Mouse (Mus musculus) thymus, postnatal 4 days (tissue): ENCODE results near the gene Izumo1r.

Source experiments
- DNase-seq: peaks from one replicate; pipeline ENCODE4 v3.0.0; 2021

The Izumo1r gene

DNA sequence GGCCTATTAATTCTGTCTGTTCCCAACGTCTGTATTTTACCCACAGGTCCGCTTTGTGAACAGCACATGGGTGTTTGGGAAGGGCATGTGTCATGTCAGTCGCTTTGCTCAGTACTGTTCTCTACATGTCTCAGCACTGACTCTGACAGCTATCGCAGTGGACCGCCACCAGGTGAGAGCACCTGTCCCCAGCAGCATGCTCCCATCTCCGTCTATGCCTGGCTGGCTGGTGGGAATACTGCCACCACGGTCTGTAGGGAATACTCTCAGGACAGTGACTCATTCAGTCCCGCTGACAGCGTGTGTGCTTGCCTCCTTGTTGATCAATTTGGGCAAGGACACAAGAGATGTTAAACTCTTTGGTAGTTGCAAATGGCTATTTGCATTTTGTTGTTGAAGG is 39.0 kb downstream of the Izumo1r start:
- DNase-seq: no peak

DNA sequence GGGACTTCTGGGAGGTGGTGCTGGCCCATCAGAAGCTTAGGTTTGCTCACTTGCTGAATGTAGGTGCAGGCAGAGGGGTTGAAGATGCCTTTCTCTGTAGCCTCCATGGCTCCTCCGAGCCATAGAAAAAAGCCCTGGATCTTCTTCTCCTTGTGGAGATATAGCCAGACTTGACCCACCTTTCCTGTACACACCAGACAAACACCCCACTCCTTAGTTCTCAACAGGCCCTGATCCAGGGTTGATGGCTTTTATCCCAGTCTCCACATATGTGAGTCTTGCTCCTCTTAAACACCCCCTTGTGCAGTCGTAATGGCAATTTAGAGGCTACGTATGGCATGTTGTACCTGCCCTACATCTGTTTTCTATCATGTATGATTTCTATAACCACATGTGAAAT is 40.6 kb downstream of the Izumo1r start:
- no peak for DNase-seq

DNA sequence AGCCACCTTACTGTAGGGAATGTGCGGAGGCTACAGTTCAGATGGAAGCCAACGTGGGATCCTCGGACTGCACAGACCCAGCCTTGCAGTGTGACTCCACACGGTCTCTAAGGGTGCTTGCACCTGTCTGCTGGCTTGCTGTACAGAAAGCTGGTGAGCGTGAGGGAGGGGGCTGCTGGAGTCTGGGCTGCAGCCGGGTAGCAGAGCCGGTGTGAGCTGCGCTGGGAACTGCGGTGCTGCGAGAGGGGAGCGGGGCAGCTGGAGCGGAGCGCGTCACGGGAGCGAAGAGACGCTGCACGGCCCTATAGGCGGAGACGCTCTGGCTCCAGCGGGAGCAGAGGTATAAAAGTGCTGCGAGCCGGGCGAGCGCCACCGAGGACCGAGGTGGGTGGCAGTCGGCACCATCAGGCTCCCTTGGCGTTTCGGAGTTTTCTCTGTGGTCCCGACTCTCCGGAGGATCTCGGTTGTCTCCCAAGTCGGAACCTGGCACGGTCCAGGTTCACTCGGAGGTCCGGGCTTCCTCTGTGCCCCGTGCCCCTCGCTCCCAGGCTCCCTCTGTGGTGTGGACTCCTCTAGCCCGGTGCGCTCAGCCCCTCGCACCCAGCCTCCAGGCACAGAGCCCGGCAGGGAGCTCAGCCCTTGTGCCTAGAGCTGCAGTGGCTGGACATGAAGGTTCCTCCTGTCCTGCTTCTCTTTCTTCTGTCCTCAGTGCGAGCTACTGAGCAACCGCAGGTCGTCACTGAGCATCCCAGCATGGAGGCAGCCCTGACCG is 43.7 kb downstream of the Izumo1r start, which contains the start of gene Gpr83:
Gene Gpr83, plus strand, starts transcription at position 343 of the 772 bp plus-strand sequence.
- DNase-seq: peak; percentile 80

DNA sequence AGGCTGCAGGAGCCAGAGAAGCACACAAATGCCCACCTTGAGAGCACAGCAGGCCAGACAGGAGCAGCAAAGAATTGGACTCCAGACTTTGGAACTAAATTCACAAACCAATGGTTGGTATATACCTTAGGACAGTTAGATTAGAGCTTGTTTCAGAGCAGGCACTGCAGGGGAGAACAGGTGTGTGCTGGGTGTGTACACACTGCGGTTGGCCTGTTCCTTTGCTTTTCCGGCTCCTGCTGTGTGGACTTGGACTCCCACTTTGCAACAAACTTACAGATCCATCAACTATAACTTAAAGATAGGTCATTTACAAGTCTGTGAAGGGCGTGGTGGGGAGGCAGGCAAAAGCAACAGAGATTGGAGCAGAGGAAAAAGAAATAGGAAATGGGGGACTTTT is 45.0 kb downstream of the Izumo1r start:
- no peak for DNase-seq

DNA sequence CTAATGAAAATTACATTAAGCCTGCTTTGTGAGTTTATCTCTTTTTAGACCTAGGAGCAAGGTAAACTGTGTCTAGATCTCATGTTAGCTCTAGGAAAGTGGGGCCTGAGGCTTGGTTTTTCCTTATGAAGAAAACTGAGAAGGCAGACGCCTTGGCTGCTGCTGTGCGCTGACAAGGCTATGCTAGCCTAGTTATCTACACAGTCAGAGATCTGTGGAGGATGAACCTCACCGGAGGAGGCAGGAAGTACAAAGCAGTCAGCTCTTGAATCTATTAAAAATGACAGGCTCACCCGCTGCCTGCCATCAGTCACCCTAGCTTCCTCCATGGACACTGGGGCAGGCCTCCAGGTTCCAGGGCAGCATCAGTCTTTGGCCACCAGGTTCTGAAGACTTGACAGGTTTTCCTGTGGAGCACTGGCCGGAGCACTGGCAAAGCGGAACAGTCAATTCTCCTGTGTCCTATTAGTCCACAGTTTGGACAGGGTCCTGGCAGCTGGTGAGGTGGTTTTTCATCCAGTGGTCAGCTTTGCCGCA is 45.5 kb downstream of the Izumo1r start:
- DNase-seq: no peak

DNA sequence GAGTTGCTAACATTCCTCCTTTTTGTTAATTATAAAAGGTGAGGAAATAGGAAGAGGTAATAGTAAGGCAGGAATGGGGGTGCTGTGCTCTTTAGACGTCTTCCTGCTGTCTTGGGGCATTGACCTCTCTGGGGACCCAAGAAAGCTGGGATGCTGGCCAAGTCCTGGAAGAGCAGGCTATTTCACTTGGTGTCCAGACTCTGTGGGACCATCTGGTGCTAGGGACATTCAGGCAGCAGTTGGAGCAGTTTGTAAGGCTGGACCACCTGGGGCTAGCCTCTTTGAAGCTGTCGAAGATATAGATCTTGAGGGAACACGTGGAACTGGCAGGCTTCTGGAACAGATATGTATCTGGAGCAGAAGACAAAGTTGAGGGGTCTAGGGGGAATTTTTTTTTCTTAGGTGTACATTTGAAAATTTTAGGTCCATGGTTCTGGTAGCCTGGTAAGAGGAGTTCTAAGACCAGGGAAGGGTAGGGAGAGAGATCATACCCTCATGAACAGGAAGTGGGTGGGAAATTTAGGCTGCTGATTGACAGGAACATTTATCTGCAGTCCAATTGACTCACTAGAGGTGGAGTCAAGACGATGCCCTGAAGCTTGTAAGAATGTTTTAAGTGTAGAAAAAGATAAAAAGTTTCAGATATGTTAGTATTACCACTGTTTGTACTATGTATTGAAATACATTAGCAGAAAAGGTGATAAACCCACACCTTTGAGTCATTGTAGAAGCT is 46.7 kb downstream of the Izumo1r start:
- DNase-seq: no peak

DNA sequence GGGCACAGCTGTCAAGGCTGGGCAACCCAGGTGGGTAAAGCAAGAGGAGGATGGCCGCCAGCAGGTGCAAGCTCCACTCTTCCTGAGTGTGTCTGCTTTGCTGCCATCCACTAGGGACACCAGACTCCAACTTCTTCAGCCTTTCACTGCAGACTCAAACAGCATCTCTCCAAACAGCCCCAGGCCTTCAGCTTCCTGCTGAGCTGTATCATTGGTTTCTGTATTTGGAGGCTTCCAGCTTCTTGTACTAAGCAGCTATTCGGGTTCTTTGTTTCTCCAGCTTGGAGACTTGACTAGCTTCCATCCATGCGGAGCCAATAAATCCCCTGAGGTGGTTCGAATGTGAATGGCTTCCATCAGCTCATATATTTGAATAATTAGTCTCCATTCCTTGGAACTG is 49.2 kb downstream of the Izumo1r start:
- peak; percentile 54 for DNase-seq

DNA sequence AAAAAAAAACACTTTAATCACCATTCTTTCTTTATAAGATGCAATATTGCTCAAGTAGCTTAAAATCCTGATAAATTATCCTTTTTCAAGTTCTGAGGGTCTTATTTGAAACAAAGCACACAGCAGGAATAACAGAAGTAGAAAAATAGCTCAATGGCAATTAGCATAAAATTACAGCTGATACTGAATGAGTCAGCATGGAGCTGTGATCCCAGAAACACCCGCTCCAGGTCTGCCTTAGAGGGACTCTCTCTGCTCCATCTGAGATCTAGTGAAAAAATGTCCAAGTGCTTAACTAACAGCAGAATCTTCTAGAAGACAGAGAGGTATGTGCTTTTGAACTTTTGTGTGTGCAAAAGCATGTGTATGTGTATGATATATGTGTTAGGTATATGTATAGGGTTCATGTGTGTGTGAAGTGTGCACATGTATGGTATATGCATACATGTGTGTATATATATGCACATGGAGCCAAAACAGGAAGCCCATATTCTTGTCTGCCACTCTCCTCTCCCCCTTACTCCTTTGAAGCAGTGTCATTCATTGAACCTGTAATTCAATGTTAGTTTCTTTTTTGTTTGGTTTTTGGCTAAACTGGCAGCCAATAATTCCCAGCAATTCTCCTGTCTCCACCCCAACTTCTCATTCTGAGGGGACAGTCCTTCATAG is 55.3 kb downstream of the Izumo1r start:
- no peak for DNase-seq

DNA sequence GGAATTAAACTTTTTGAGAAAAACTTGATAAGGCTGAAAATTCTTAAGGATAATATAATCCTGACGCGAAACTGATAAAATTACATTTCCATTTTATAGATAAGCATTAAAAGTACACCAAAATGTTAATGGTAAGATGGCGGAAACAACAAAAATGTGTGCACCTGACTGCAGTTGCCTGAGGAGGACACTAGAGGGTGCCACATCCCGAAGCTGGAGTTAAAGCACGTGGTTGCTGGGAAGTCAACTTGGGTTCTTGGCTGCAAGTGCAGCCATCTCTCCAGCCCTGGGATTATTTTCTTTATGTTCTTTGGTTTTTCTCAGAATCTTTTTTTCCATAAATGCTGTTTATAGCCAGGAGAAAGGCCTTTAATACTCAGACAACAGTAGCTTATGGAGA is 57.3 kb downstream of the Izumo1r start:
- peak; percentile 63 for DNase-seq

DNA sequence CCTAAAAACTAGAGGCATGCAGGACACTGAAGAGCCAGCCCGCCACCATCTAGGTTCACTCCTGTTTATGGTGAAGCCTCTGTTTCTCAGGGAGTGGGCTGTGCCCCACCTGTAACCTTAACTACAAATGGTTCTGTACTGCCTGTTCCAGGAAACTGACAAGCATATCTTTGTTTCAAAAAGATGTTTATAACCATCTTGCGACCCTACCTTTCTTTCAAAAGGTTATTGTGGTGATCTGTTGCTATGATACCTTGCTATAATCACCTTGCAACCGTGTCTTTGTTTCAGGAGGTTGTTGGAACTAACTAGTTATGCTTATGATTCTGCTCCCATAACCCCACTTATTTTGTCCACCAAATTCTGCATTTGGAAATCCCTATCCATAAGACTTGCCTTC is 59.8 kb downstream of the Izumo1r start:
- no peak for DNase-seq

DNA sequence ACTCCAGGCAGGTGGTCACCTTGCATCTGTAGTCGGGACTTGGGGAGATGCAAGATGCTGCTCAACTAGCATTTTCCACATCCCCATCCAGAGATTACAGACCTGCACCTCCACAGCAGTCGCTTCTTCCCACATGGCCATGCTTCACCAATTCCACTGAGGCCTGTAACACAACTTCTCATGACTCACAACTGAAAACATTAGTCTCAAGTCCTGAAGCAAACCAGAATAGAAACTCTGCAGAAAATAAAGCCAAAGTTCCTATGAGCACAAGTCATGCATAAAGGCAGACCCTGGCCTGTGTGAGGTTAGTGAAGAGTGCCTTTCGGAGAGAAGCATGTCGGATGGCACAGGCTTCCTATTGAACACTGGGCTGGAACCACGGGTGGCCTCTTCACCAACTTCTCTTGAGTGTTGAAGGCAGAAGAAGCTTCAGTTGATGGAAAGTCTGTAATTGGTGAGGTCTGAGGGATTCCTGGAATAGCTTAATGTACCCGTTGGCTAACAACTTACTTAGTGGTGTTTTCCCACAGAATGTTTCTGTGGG is 60.4 kb downstream of the Izumo1r start:
- DNase-seq: no peak

DNA sequence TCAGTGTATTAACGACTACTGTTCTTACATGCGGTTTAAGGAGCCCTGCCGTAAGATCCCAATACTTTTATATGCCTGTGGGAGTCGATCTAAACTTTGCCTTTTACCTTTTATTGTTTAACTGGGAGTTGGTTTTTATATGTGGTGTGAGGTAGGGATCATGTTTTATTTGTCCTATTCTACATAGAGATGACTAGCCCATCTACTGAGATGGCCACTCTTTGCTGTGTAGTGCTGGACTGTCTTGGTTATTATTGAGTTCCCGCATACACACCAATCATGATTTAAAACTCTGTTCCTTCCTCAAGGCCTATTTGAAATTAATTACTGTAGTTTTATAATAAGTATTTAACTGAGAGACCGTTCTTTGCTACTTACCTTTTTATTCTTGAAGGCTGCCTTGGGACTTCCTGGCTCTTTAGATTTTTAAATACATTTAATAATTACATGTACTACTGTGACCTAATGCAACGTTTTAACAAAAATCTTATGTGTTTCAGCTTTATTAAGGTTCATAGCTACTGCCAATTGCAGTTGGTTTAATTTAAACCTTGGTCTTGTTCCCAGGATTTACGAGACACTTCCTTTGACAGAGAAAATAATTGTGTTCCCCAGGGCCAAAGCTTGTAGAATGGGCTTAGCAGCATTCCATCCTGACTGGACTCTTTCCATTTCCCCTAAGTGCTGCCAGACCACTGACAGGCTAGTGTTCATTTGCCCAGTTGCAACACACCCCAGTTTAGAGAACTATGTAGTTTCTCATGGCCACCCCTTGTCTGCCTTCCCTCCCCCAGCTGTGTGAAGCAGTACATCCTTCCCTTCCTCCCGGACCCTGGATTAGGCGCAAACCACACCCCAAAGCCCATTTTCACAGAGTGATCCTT is 61.6 kb downstream of the Izumo1r start:
- DNase-seq: no peak

DNA sequence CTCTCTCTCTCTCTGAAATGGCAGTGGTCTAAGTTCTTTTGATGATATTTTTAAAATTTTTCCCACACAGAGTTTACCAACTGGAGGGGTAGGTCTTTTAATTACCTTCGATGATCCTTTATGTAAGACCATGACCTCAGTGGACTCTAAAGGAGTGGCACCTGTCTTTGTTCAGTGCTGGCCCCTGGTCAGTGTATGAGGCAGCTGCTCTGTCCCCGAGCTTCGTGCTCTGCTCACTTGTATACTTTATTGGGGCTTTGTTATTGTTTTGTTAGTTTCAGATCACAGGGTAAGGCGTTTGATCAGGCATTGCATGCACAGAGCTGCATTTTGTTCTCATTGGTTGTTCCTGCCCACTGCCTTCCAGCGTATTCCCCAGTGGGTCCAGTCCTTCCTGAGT is 63.8 kb downstream of the Izumo1r start:
- DNase-seq: no peak

DNA sequence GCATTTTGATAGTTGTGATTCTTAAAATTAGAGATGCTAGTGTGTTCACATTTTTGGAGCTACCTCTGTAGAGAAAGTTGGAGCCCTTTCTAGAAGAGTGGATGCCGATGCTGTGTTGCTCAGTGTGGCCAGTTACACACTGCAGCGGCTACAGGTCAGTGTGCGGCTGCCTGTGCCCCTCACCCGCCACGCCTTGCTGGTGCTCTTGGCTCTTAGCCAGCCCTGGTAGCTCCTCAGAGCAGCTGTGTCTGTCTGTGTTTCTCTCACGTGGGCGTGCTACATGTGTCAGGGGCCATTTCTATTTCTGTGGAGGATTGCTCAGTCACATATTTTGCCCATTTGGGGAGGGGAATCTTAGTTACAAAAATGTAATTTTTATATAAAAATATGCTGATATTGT is 64.2 kb downstream of the Izumo1r start:
- no peak for DNase-seq
